Mouse (Mus musculus) splenic B cell, adult 2 months (primary cell): ENCODE results near the gene Naif1.
A peak's percentile ranks its signal among the peaks of the same experiment; 100 is the strongest.

Source experiments
- DNase-seq: peaks from one replicate; pipeline ENCODE4 v3.0.0-alpha.2; 2011; ENCODE audit warnings: low read depth, low spot score
- H3K27me3 ChIP-seq: 2 replicates; pipeline ENCODE4 v1.6.1; 2012; ENCODE audit warnings: mild to moderate bottlenecking, low read length, moderate library complexity, mixed read lengths; ENCODE audit not compliant: control insufficient read depth, poor library complexity, insufficient read depth, severe bottlenecking
- H3K36me3 ChIP-seq: 2 replicates; pipeline ENCODE4 v1.6.1; 2012; ENCODE audit warnings: mild to moderate bottlenecking, low read length, moderate library complexity, mixed read lengths; ENCODE audit not compliant: control insufficient read depth, poor library complexity, insufficient read depth, severe bottlenecking

Naif1 gene

DNA sequence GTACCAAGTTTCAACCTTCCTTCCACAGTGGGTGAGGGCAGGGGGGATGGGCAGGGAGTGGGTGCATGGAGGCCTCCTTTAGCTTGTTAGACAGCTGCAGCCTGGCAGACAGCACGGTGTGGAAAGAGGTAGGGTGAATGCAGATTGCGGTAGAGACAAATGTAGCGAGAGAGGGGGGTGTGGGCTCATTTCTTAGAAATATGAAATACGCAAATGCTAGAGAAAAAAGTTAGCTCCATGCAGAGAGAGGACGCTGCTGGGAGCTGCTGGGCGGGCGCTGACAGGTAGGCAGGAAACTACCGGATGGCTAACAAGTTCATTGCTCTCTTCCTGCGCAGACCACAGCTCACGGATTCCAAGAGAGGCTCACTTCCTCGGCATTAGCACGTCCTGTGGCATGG lies 43.0 kb downstream of the Naif1 start:
- no peaks in the 10 kb centered on the region for H3K36me3 ChIP-seq
- H3K27me3 ChIP-seq, result no peaks in the 10 kb centered on the region
- peak; percentile 50 for DNase-seq

DNA sequence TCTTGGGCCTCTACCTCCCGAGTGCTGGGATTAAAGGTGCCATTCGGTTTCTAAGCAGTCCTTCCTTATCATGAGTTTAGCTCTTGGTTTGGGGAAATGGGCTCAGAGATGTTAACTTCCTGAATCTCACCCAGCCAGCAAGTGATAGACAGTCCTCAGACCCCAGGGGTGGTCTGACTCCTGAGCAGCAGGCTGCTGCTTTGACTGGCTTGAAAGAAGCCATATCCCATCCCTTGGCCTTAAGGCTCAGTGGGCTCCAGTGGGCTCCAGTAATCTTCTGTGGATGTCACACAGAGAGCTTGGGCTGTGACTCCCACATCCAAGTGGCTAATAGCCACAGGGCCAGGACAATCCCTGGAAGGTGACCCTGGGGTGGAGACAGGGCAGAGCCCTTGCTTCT lies 44.3 kb downstream of the Naif1 start:
- peak; percentile 29 for DNase-seq
- no peaks in the 10 kb centered on the region for H3K36me3 ChIP-seq

DNA sequence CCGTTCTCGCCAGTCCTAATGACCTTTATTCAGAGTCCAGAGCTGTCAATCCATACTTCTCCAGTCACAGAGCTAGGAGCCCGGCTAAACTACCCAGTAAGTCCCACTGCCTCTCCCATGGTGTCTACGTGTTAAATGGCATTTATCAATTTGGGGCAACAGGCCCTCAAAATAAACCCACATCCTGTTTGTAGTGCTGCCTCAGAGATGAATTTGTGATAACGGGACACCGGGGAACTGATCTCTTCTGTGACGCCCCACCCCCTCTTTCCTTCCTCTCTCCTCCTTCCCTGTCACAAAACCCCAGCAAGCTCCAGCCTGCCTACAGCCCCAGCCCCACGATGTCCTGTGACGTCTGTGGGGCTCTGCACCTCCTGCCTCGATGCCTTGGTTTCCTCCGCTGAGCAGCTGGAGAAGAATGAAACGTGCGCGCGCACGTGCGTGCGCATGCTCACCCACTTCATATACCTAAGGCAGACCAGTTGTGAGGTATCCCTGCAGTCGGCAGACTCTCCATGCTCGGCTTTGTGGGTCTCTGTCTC lies 45.0 kb downstream of the Naif1 start:
- DNase-seq, result peak; percentile 81
- Histone ChIP-seq H3K36me3 (no peaks in the 10 kb centered on the region), H3K27me3 (no peaks in the 10 kb centered on the region)

More for the DNA sequence above, 44.3 kb downstream of the Naif1 start:
- no peaks in the 10 kb centered on the region for H3K27me3 ChIP-seq

DNA sequence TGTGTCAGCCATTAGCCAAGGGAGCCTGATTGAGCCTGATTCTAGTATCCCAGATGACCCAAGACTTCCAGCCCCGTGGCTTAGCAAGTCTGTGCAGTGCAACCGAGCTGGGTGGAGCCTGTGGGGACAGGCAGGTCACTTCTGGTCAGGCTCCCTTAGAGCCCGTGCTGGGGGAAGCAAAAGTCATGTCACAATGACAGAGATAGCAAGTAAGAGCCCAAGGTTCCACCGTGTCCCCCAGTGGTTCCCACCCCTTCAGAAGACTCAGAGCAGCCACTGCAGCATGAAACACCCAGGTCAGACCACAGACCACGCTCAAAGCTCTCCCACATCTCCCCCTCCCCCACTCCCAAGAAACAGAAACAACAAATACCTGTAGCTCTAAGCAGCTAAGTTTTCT lies 45.9 kb downstream of the Naif1 start:
- Histone ChIP-seq H3K27me3 (no peaks in the 10 kb centered on the region), H3K36me3 (no peaks in the 10 kb centered on the region)
- DNase-seq, result no peak

DNA sequence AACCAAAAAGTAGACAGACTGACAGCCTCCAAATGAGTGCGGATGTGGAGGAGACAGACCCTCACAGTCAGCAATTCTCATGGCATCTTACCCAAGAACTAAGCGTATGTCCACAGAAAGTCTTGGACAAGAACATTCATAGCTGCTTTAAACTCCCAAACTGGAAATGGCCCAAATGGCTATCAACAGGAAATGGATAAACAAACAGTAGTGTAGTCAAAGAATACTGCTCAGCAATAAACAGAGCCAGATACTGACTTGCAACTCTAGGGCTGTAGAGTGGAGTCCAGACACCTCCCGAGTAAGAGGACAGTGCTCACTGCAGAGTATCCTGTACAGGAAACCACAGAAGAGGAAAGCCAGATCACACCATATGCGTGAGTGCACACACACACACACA lies 49.1 kb downstream of the Naif1 start:
- no peaks in the 10 kb centered on the region for H3K27me3 ChIP-seq
- DNase-seq, result no peak
- H3K36me3 ChIP-seq, result no peaks in the 10 kb centered on the region

DNA sequence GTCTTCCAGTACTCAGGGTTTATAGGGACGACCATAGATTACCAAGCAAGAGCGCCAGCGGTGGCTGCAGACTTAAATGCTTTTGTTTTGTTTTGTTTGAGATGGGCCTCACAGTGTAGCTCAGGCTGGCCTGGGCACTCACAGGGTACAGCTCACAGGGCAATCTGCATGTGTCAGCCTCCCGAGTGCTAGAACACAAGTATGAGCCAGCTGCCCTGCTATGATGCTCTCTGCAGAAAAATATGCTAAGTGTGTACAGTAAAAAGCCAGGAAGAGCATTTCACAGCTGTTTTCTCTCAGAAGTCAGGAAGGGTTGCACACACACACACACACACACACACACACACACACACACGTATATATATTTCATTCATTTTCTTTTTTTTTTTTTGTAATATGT lies 50.2 kb downstream of the Naif1 start:
- Histone ChIP-seq H3K36me3 (no peaks in the 10 kb centered on the region), H3K27me3 (no peaks in the 10 kb centered on the region)
- no peak for DNase-seq

DNA sequence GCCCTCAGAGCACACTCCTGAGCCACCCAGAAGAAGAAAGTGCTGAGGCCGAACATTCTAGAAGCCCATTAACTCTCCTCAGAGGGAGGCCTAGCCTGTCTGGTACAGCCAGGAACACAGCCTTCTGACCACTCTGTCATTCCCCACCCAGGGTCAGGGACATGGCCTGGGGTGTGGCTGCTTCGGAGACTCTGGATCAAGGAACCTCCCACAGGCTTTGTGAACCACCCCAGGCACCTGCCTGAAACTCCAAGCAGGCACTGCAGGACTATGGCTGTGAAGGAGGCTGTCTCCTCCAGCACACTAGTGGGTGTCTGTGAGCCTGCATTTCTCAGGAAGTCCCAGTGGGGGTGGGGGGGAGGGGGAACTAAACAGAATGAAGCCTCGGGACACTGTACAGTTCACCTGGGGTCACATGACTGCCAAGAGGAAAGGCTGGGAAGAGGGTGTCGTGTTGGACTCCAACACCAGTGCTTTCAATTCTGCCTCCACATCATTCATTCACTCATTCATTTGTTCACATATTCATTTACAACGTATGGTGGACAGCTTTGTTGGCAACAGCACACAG lies 51.6 kb downstream of the Naif1 start:
- Histone ChIP-seq H3K36me3 (no peaks in the 10 kb centered on the region), H3K27me3 (no peaks in the 10 kb centered on the region)
- no peak for DNase-seq

DNA sequence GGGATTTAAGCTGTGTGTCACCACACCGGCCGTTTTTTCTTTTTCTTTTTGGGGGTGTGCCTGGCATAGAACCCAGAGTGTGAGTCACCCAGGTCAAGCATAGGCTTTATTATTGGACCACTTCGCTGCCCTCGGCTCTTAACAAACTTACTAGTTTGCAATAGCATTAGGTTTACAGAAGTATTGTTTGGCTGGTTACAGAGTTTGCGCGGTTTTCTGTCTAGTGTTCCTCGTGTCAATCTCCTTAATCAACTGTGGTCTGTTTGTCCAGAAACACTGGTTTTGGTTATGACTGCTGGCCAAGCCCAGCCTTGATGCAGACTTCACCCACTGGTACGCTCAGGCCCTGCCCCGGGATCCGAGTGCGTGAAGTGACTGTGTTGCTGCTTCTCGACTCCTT lies 52.6 kb downstream of the Naif1 start:
- no peaks in the 10 kb centered on the region for H3K27me3 ChIP-seq
- DNase-seq, result no peak
- H3K36me3 ChIP-seq, result no peaks in the 10 kb centered on the region

DNA sequence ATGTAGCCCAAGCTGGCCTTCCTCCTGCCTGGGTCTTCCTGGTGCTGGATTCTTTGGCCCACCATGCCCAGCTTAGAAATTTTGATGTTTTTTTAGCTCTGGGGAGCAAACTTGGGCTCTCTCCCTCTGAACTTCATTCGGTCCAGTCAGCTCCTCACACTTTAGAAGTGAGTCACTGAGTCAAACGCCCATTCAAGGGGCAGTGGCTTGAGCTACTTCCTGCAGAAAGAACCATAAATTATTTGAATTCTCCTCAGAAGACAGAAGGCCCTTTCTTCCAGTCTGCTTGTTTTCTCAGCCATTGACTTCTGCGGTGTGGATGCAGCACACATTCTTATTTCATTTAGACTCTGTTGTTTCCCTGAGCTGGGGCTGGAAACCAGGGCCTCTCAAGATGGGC lies 53.3 kb downstream of the Naif1 start:
- no peak for DNase-seq
- Histone ChIP-seq H3K27me3 (no peaks in the 10 kb centered on the region), H3K36me3 (no peaks in the 10 kb centered on the region)

DNA sequence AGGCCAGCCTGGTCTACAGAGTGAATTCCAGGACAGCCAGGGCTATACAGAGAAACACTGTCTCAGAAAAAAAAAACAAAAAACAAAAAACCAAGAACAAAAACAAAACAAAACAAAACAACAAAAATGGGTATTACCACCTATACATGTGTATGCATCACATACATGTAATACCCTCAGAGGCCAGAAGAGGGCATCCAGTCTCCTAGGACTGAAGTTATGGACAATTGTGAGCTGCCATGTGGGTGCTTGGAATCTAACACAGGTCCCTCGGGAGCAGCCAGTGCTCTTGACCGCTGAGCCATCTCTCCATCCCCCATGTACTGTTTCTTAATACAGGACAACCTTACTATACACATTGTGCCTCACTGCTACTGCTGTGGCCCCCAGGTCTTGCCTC lies 55.3 kb downstream of the Naif1 start:
- DNase-seq, result peak; percentile 36
- no peaks in the 10 kb centered on the region for H3K27me3 ChIP-seq
- no peaks in the 10 kb centered on the region for H3K36me3 ChIP-seq
